Mouse (Mus musculus) cerebellum, adult 11 months (tissue): Measurements from ENCODE around the gene Uap1l1.

Source experiments
- DNase-seq: peaks from one replicate; pipeline ENCODE4 v3.0.0; 2022

Gene Uap1l1

GRCm38 (mm10) chr2:25310969-25311368 lies 54.5 kb downstream of the Uap1l1 start:
- DNase-seq: no peak

GRCm38 (mm10) chr2:25310180-25310579 lies 55.3 kb downstream of the Uap1l1 start:
- no peak for DNase-seq
